Mouse (Mus musculus) ES-Bruce4 (cell line): Measurements from ENCODE around the gene Hoxa4.

ENCODE experiments used
- CTCF ChIP-seq: IDR thresholded peaks from one replicate; pipeline ENCODE4 v1.8.1; 2011; ENCODE audit warnings: low read depth, low read length
- EP300 ChIP-seq: IDR thresholded peaks from 2 replicates; pipeline ENCODE4 v1.6.1; 2011; ENCODE audit warnings: low read depth, low read length; ENCODE audit not compliant: insufficient read depth
- POLR2A ChIP-seq: IDR thresholded peaks from one replicate; pipeline ENCODE4 v1.8.1; 2011; ENCODE audit warnings: low read length; ENCODE audit not compliant: insufficient read depth

DNA sequence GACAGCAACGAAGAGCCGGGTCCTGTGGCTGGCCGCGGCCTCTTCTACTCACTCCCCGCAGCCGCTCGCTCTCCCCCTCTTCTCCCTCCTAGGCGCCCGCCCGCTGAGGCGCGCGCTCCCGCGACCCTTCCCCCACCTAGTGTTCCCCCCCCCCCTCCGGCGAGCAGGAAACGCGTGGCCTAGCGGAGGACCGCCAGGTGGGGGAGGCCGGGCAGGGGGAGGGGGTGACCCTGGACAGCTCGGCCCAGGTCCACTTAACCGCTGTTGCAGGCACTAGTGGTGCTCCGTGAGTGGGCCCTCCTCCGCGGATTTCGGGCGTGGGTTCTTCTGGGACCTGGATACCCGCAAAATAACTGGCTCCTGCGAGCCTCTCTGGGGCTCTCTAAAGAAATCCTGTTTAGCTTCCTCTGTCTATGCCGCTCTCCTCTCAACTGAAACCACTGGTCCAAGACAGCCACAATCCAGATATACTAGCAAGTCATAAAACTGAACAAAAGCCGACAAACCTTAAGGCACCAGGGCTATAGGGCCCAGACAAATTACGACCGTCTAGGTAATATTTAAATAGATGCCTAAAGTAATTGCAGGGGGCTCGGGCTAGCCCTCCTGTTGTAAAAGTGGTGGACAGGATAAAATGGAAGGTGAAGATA lies 39.1 kb upstream of the Hoxa4 start, which contains the start of gene Hoxa9:
- TF ChIP-seq EP300, result no peak
- TF ChIP-seq CTCF, result no peak
- TF ChIP-seq POLR2A, result no peak
